Mouse (Mus musculus) brain, embryonic 14.5 days (tissue): ENCODE results near the gene Rgs7bp. TPM values are rescaled to one million over a fixed set of nuclear protein-coding genes. Genes with fewer than 3 reads are reported as not detected.
"Not testable (repeated sequence)": the region's sequence is repeated elsewhere in the genome, so short reads cannot be mapped to it uniquely, and the experiment has no call there.

Source experiments
- DNase-seq: peaks from one replicate; pipeline ENCODE4 v3.0.0-alpha.2; 2011; ENCODE audit warnings: low read depth
- CTCF ChIP-seq: fragments of 200-500 bp; IDR thresholded peaks from 2 replicates; pipeline ENCODE4 v1.5.1; 2012; ENCODE audit warnings: inconsistent platforms, mild to moderate bottlenecking, moderate library complexity, borderline replicate concordance; ENCODE audit not compliant: insufficient read depth, insufficient read length; ENCODE audit errors: extremely low read depth
- POLR2A ChIP-seq: fragments of 200-500 bp; IDR thresholded peaks from 2 replicates; pipeline ENCODE4 v1.6.1; 2012; ENCODE audit warnings: mild to moderate bottlenecking, inconsistent platforms, borderline replicate concordance; ENCODE audit not compliant: poor library complexity, insufficient read depth, insufficient read length, severe bottlenecking; ENCODE audit errors: extremely low read depth
- polyA plus RNA-seq: library from polyadenylated mRNA; depleted of rRNA; stranded (reverse); fragments of >200 nt; gene quantifications from 2 replicates; pipeline ENCODE4 v1.2.3, GENCODE M21; 2012

Rgs7bp gene
- polyA plus RNA-seq, 1 experiment, result 5.0 TPM

DNA sequence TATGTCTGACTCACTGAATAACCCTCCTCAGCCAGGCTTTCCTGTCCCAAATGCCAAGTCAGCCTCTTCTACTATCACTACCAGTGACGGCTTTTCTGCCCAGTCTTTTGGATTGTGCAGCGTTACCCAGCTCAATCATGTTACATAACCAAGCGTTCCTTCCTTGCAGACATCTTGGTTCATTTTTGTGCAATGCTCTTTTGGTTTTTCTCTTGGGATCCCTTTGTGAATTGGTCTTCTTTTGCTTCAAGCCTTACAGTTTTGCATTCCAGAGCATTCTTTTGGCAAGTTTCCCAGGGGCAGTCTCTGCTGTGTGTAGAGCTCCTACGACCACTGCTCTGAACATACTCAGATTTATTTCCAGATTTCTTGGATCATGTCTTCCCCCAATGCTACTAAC lies 95.0 kb downstream of the Rgs7bp start:
- TF ChIP-seq POLR2A, result no peak
- no peak for TF ChIP-seq CTCF
- DNase-seq, result no peak

- TF ChIP-seq CTCF (peak; percentile 74; the same call in 1 of the 2 replicates), POLR2A (no peak)
Observed at GRCm38 (mm10) chr13:104947958-104948357, 106.8 kb downstream of the Rgs7bp start.

DNA sequence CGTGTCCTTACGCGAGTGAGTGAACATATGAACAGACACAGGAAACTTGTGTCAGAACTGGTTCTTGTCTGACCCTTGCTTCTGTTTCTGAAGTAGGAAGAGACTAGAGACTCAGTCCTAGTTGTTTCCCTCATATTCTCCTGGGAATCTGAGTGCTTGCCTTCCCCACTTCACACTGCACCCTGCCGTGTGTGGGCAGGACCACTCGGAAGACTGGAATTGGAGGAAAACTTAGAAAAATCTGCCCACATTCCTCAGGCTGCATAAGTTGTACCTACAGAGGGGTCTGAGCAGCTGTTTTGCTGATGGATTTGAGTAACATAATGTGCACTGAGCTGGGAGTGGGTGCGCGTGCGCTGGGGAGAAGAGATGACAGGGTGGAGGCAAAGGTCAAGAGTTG lies 114.2 kb downstream of the Rgs7bp start:
- TF ChIP-seq CTCF, result no peak
- no peak for TF ChIP-seq POLR2A
- no peak for DNase-seq

More at GRCm38 (mm10) chr13:104947958-104948357, 106.8 kb downstream of the Rgs7bp start:
- peak; percentile 97 for DNase-seq

DNA sequence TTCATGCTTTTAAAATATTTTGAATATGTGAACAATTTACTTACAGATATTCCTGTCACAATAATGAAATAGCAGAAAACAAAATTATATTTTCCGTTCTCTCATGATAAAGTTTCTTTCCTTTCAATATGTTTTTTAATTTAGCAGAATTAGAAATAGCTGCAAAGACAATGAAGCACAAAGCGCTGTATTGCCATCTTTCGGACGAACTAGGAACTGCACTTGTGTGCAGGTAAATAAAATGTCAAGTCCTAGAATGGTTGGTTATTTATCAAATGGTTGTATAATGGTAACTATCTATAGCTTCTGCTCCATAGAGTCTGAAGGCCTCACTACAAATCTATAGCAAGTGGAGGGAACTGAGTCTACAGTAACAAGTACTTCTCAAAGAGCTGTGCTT lies 114.9 kb downstream of the Rgs7bp start:
- peak; percentile 67; the same call in 1 of the 2 replicates for TF ChIP-seq CTCF
- no peak for TF ChIP-seq POLR2A
- peak; percentile 84 for DNase-seq

DNA sequence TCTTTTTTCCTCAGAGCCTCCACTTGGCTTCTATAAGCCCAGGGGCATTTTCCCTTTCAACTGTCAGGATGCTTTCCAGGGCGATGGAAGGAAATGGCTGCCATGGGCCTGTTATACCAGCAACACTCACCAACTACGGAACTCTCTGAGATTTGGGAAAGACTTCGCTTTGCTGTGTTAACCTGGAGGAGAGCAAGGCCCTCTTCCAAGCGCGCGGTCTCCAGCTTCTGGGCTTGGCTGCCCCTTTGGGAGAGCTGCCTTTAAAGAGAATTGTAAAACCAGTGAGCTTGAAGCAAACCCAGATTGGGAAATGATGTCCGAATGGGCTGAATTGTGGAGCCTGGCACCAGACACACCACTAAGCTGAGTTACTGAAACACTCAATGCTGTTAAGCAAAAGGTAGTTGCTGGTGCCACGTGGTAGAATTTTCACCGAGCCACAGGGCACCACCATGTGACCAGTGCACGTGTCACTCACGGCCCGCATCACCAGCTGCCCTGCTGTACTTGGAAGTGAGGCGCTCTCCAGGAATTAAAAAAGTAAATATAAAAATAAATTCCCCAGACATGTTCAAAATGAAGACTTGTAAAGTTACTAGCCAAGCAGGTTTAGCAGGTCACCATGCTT lies 115.7 kb downstream of the Rgs7bp start:
- DNase-seq, result no peak
- TF ChIP-seq CTCF (no peak), POLR2A (no peak)

GRCm38 (mm10) chr13:104937759-104938158 lies 117.0 kb downstream of the Rgs7bp start:
- no peak for TF ChIP-seq CTCF
- no peak for TF ChIP-seq POLR2A

GRCm38 (mm10) chr13:104936586-104936985 lies 118.1 kb downstream of the Rgs7bp start:
- TF ChIP-seq CTCF (no peak), POLR2A (no peak)
- no peak for DNase-seq

More at GRCm38 (mm10) chr13:104937759-104938158, 117.0 kb downstream of the Rgs7bp start:
- no peak for DNase-seq

DNA sequence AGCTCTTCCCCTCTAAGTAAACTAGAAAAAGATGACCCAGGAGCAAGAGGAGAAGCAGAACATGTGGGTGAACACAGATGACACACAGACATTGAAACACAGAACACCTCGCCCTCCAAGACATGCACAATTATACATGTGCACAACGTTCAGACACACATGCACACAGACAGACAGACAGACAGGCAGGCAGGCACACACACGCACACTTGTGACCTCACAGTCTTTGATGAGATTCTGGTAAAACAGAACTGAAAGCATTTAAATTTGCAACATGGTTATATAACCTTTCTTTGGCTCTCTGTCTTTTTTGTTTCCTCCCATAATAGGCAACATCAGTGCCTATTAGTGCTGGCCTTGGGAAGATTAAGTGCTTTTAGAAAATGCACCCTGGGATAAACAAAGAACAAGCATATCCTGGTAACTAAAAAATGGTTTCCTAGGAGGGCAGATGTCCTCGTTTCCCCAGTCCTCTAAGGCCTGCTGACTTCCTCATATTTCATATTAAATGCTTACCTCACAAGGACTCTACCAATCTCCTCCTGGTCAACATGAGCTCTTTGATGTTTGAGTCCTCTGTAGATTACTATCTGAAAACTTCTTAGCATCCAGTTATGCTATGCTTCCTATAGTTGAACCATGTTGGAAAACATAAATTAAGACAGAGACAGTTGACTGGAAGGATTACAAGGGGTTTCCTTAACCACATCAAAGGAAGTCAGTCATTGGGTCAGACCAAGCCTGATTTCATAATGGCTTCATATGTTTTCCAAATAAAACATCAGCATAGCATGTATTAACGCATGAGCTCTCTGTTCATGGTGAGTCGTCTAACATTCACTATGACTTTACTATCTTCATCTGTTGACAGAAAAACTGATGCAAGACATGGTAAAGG lies 122.8 kb downstream of the Rgs7bp start:
- TF ChIP-seq POLR2A, result no peak
- no peak for TF ChIP-seq CTCF

DNA sequence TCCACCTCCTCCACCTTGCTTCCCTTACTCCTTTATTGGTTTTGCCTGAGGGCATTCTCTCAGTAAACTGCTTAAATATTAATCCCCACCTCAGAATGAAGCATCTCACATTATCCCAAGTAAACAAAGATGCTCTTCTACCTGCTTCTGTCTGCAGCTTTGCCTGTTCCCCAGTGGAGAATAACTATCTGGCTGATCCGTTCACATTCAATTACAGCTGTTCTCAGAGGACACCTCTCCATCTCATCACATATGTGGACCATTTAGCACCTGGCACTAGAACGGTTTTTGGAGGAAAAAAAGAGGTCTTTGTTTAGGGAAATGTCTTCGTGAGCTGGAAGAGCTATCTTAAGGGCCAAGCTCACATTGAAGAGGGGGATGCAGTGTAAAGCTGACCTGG lies 123.9 kb downstream of the Rgs7bp start:
- no peak for DNase-seq
- TF ChIP-seq CTCF, result no peak
- no peak for TF ChIP-seq POLR2A

More for the DNA sequence above, 122.8 kb downstream of the Rgs7bp start:
- no peak for DNase-seq

DNA sequence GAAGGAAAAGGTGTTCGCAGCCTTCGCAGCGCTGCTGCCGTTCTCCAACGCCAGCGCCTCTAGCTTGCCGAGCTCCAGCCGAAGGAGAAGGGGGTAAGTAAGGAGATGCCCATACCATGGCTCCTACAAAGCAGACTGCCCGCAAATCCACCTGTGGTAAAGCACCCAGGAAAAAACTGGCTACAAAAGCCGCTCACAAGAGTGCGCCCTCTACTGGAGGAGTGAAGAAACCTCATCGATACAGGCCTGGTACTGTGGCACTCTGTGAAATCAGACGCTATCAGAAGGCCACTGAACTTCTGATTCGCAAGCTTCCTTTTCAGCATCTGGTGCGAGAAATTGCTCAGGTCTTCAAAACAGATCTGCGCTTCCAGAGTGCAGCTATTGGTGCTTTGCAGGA lies 136.1 kb downstream of the Rgs7bp start:
- no peak for DNase-seq
- TF ChIP-seq POLR2A (no peak), CTCF (peak; percentile 42; the same call in 1 of the 2 replicates)

DNA sequence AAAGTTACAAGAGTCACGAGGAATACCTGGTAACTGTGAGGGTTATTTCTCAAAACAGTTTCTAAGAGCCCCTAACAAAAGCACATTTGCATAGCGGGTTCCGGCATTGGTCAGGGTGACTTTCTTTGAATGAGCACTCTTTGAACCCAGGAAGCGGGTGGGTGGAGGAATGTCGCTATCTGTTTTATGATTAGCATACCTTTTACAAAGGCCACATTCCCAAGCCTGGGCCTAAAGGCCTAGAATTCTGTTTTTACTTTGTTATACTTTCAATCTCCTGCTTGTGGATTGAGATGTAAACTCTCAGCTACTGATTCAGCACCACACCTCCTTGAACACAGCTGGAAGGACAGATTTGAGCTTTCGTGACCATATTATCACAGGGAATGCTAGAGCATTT lies 138.0 kb downstream of the Rgs7bp start:
- DNase-seq, result not testable (repeated sequence)
